Mouse (Mus musculus) fibroblast of lung, adult 2 months (primary cell): ENCODE data around the gene Rpl39l.
"Not testable (repeated sequence)": the region's sequence is repeated elsewhere in the genome, so short reads cannot be mapped to it uniquely, and the experiment has no call there.

Source experiments
- DNase-seq: peaks from one replicate; pipeline ENCODE4 v3.0.0-alpha.2; 2011; ENCODE audit warnings: low read depth

The Rpl39l gene

DNA sequence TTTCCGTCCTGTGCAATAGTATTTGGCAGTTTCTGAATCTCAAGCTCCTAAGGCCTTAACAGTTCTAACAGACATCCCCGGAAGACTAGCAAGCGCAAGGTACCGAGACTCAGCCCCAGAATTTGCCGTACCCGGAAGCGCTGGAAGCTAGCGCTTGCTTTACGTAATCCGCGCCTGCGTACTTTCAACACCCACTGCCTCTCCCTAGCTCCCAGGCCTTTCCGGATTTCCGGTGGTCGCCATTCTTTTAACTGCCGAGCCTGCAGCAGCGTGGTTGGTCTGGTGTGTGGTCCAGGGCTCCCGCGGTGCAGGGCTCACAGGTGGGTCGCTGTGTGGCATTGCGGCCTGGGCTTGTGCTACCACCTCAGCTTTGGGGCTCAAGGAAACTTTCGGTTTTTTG, at the start of gene Rpl39l:
TSS of gene Rpl39l (plus strand) at position 222 of the 400 bp plus-strand sequence.
- DNase-seq: peak; percentile 19

- no peak for DNase-seq
Observed at GRCm38 (mm10) chr16:10127586-10127985, 42.4 kb upstream of the Rpl39l start.

DNA sequence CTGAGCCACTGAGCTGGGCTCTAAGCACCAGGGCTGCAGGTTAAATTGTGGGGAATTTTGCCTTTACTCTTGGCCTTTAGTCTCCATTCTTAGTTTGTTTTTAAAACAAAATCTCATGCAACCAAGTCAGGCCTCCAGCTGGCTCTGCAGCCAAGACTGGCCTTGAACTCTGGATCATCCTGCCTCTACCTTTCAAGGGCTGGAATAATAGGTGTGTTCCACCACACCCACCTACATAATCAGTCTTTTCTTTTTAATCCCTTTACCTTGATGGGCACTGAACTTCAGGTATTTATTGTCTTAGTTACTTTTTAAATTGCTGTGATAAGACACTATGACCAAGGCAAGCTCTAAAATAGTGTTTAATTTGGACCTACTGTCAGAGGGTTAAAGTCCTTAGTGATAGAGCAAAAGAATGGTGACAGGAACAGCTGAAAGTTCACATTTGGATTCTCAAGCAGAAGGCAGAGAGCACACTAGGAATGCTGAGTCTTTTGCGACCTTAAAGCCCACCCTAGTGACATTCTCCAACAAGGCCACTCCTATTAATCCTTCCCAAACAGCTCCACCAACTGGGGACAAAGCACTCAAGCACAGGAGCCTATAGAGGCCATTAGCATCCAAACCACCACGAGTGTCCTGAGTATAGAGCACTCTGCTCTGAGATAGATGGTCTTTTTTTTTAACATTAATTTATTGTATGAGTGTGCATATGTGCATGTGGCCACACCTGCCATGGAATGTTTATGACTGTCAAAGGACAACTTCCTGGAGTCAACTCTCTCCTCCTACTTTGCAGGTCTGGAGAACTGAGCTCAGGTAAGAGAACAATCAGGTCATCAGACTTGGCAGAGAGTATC, 40.7 kb upstream of the Rpl39l start:
- no peak for DNase-seq

DNA sequence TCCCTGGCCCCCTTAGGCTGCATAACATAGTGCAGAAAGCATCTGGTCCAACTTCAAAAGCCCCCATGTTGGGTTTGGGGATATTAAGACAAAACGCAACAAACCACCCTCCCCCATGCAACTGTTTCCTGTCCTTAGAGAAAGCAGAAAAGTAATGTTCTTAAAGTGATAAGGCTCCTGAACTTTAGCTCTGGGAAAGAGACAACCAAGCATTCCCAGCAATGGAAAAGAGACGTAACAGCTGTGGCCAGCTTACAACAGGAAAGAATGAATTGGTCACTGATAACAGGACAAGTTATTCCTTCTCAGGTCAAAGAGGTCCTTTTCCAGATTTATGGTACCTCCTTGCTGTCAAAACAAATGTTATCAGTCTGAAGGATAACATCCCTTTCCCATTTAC, 26.9 kb upstream of the Rpl39l start:
- no peak for DNase-seq

GRCm38 (mm10) chr16:10147401-10147800, 22.6 kb upstream of the Rpl39l start:
- DNase-seq: no peak

GRCm38 (mm10) chr16:10169123-10169905, 712 bp upstream of the Rpl39l start:
- DNase-seq: no peak

DNA sequence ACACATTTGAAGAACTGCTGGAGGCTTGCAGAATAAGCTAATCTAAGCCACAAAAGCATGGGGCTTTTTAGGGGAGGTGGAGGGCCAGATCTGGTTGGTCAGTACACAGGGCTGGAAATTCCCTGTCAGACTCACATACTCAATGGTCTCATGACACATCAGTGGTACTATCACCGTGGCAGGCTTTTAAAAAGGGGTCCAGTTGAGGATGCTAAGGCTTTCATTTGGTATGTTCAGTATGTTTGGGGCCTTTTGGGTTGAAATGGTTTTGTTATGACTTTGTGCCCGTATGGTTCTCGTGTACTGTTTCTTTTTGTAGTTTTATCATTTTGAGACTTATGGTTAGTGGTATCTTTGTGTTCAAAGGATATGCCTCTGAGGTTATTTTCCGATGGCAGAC, 1.2 kb downstream of the Rpl39l start:
- DNase-seq: no peak

DNA sequence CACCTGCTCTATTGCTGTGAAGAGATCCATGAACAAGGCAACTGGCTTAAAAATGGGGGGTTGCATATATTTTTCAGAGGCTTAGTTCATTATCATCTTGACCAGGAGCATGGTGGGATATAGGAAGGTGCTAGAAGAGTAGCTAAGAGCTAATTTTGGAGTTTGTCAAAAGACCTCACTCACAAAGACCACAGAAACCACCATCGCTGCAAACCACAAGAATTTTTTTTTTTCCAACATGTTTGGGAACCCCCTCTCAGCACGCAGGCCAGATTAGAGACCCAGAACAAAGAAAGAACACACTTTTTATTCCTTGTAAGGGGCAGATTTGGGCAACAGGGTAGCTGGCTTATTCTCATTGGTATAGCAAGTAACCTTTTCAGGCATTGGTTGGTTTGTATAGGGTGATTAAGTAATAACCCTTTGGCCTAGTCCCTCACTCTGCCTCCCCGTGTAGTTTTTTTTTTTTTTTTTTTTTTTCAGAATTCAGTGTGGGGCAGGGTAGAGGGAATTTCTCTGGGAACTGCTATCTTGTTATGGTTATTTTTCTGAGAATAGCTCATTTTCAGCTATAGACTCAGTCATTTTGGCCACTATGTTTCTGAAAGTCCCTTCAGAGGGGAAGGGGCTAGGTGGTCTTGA, 2.3 kb downstream of the Rpl39l start:
- DNase-seq: no peak

DNA sequence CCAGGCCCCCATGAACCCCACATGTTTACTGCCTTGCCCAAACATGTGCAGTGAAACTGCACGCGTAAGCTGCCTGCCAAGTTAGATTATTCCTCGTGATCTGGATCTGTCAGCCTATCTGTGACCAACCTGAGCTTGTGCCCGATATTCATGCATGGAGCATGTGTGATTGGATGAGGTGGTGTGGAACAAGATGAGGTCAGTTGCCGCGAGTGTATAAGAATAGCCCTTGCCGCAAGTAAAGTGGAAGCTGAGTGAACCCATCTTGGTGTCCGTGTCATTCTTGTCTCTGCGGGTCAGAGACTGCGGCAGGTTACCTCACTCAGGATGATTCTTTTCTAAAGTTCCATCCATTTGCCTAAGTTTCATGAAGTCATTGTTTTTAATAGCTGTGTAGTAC, 17.4 kb downstream of the Rpl39l start:
- not testable (repeated sequence) for DNase-seq

DNA sequence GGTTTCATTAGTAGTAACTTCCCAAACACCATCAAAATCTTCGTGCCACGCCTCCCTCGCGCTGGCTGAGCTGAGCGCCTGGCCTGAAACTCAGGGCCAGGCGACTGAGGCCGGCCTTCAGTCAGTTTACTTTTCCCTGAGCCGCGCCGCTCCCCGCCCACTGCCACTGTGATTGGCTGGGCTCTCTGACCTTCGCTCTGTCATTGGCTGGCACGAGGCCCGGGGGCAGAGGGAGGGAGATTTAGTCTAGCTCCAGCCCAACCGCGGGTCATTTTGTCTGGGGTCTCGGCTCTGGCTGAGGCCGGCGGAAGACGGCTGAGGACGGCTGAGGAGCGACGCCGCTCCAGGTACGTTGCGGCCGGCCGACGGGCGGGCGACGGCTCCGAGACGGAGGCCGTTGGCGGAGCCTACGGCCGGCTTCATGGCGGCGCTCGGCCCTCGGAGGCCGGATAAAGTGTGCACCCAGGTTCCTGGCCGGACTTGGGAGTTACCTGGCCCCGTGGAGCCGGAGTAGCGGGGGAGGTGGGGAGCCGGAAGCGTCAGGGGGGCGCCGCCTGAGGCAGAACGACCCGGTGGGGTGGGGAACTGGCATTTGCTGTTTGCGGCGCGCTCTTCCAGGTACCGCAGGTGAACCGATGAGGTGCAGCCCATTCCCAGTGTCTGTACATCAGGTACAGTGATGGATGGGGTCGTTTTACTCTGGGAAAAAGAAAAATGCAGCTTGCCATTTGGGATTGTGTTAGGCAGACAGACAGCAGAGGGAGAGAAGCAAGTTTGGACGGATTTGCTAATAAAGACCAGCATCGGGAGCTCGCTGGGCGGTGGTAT, 22.9 kb downstream of the Rpl39l start, which contains the start of gene Atf7ip2:
TSS of gene Atf7ip2 (plus strand) at position 34 of the 828 bp plus-strand sequence.
- DNase-seq: peak; percentile 47

DNA sequence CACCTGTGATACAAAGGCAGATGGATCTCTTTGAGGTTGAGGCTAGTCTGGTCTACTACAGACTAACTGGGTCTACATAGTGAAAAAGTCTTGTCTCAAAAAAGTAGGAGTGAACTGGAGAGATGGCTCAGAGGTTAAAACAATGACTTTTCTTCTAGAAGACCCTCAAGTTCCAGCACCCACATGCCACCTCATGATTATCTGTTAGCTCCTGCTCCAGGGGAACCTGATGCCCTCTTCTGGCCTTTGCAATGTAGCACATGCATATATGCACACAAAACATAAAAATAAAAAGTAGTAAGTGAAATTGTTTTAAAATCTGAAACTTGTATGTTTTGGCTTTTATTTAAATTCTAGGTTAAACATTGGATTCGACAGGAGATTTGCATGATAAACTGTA, 38.8 kb downstream of the Rpl39l start:
- no peak for DNase-seq

GRCm38 (mm10) chr16:10216366-10216765, 46.3 kb downstream of the Rpl39l start:
- DNase-seq: not testable (repeated sequence)

DNA sequence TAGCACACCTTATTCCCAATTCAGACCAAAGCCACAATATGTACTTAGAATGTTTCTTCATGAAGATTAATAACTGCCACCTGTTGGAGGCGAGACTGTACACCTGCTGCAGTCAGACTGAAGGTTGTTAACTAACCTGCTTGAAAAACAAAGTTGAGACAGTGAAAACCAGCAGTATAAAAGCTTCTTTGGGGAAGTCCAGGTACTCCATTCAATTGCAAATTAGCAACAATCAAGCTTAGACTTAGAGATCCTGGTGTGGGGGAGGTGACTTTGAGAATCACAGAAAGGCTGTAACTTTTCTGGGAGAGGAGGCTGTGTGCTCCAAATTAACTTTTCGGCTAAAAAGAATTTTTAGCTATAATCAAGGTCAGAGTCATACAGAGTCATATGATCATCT, 47.0 kb downstream of the Rpl39l start:
- DNase-seq: not testable (repeated sequence)
